Mouse (Mus musculus) limb, embryonic 11.5 days (tissue): ENCODE measurements around the gene Cntn1. TPM values are rescaled to one million over a fixed set of nuclear protein-coding genes. Genes with fewer than 3 reads are reported as not detected.
"Not testable (repeated sequence)": the region's sequence is repeated elsewhere in the genome, so short reads cannot be mapped to it uniquely, and the experiment has no call there.

Source experiments
- ATAC-seq: fragments of 200-750 bp; cut with Nextera tagmentation; 2 replicates; pipeline ENCODE4 v1.8.0; 2017; ENCODE audit warnings: low read depth; ENCODE audit not compliant: insufficient number of reproducible peaks, low FRiP score, low TSS enrichment
- DNase-seq: peaks from one replicate; pipeline ENCODE4 v3.0.0-alpha.2; 2015; ENCODE audit warnings: low spot score
- H3K27ac ChIP-seq: fragments of 300-500 bp; sonication (generic); replicated peaks from 2 replicates; pipeline ENCODE4 v1.5.1; 2014; ENCODE audit warnings: low read depth, mild to moderate bottlenecking, low read length
- H3K27me3 ChIP-seq: fragments of 300-500 bp; sonication (generic); 2 replicates; pipeline ENCODE4 v1.6.1; 2014; ENCODE audit warnings: mild to moderate bottlenecking, low read length, mixed read lengths; ENCODE audit not compliant: control insufficient read depth, insufficient read depth
- H3K36me3 ChIP-seq: fragments of 300-500 bp; sonication (generic); 2 replicates; pipeline ENCODE4 v1.6.1; 2014; ENCODE audit warnings: mild to moderate bottlenecking, low read length, moderate library complexity, mixed read lengths; ENCODE audit not compliant: control insufficient read depth, insufficient read depth
- H3K4me1 ChIP-seq: fragments of 300-500 bp; sonication (generic); 2 replicates; pipeline ENCODE4 v1.6.1; 2014; ENCODE audit warnings: low read length, mixed read lengths; ENCODE audit not compliant: control insufficient read depth, insufficient read depth
- H3K4me2 ChIP-seq: fragments of 300-500 bp; sonication (generic); 2 replicates; pipeline ENCODE4 v1.6.1; 2014; ENCODE audit warnings: low read depth, mild to moderate bottlenecking, moderate library complexity; ENCODE audit not compliant: severe bottlenecking
- H3K4me3 ChIP-seq: fragments of 300-500 bp; sonication (generic); 2 replicates; pipeline ENCODE4 v1.5.1; 2014; ENCODE audit warnings: low read depth, low read length
- H3K9ac ChIP-seq: fragments of 300-500 bp; sonication (generic); 2 replicates; pipeline ENCODE4 v1.6.1; 2014; ENCODE audit warnings: mild to moderate bottlenecking, low read length
- H3K9me3 ChIP-seq: fragments of 300-500 bp; sonication (generic); 2 replicates; pipeline ENCODE4 v1.6.1; 2016; ENCODE audit warnings: low read length; ENCODE audit not compliant: control insufficient read depth
- WGBS: fragments of 180-500 bp; shearing (Covaris S2); extraction: QIAGEN DNeasy Blood & Tissue Kit; methylation state at CpG from one replicate; pipeline ENCODE4 v1.1.7; 2014; 5-methylcytosine and 5-hydroxymethylcytosine counted together
- polyA plus RNA-seq: library from polyadenylated mRNA; unstranded; fragments of >200 nt; fragmentation: Nextera tagmentation; extraction: Ambion mirVana; gene quantifications from 2 replicates; pipeline ENCODE4 v1.2.1, GENCODE M21; 2014

Cntn1 gene
- polyA plus RNA-seq, 1 experiment from 2014 or later = 0.64 TPM

GRCm38 (mm10) chr15:92347902-92348301, 296.9 kb downstream of the Cntn1 start:
- Histone ChIP-seq H3K4me3 (no peak overlapping the region), H3K36me3 (no peaks in the 10 kb centered on the region), H3K4me2 (no peak overlapping the region), H3K4me1 (no peaks in the 10 kb centered on the region), H3K27me3 (no peaks in the 10 kb centered on the region), H3K9me3 (no peaks in the 10 kb centered on the region), H3K27ac (no peak overlapping the region), H3K9ac (no peak overlapping the region)
- DNase-seq (no peak), ATAC-seq (no peak)
- 33% methylated on average over 3 of the region's 3 CpGs for WGBS

- not testable (repeated sequence) for ATAC-seq, H3K4me1 ChIP-seq, H3K4me3 ChIP-seq, H3K27me3 ChIP-seq, H3K27ac ChIP-seq, H3K9me3 ChIP-seq, DNase-seq, H3K4me2 ChIP-seq, H3K9ac ChIP-seq, H3K36me3 ChIP-seq
These were observed 297.5 kb downstream of the Cntn1 start for GRCm38 (mm10) chr15:92348453-92348852.

GRCm38 (mm10) chr15:92364153-92364552, 313.2 kb downstream of the Cntn1 start:
- H3K4me2 ChIP-seq = no peak overlapping the region
- no peaks in the 10 kb centered on the region for H3K9me3 ChIP-seq
- H3K4me3 ChIP-seq = no peak overlapping the region
- no peak overlapping the region for H3K27ac ChIP-seq
- ATAC-seq (no peak), DNase-seq (no peak)
- H3K9ac ChIP-seq = no peak overlapping the region
- no peaks in the 10 kb centered on the region for H3K27me3 ChIP-seq
- H3K4me1 ChIP-seq = no peaks in the 10 kb centered on the region
- WGBS = 47% methylated on average over 6 of the region's 6 CpGs
- no peaks in the 10 kb centered on the region for H3K36me3 ChIP-seq

GRCm38 (mm10) chr15:92364592-92364991, 313.6 kb downstream of the Cntn1 start:
- Histone ChIP-seq H3K4me2 (no peak overlapping the region), H3K27ac (no peak overlapping the region), H3K9me3 (no peaks in the 10 kb centered on the region), H3K4me3 (no peak overlapping the region), H3K27me3 (no peaks in the 10 kb centered on the region), H3K9ac (no peak overlapping the region), H3K4me1 (no peaks in the 10 kb centered on the region), H3K36me3 (no peaks in the 10 kb centered on the region)
- ATAC-seq (no peak), DNase-seq (no peak)

Other genes starting within 250 kb of the Cntn1 start
- gene Smgc, start 212.9 kb upstream of the Cntn1 start, polyA plus RNA-seq = not detected in 2 replicates